Mouse (Mus musculus) olfactory bulb, adult 2 months (tissue): ENCODE measurements around the gene 4430402I18Rik. TPM values are rescaled to one million over a fixed set of nuclear protein-coding genes. Genes with fewer than 3 reads are reported as not detected.

Experiments
- H3K27ac ChIP-seq: fragments of 200-500 bp; 2 replicates; pipeline ENCODE4 v1.5.1; 2012; ENCODE audit warnings: low read depth, low read length; ENCODE audit not compliant: insufficient read depth
- H3K4me1 ChIP-seq: fragments of 200-500 bp; 2 replicates; pipeline ENCODE4 v1.6.1; 2012; ENCODE audit warnings: low read length; ENCODE audit not compliant: control insufficient read depth, insufficient read depth
- H3K4me3 ChIP-seq: fragments of 200-500 bp; 2 replicates; pipeline ENCODE4 v1.5.1; 2012; ENCODE audit warnings: mild to moderate bottlenecking, low read depth, low read length, moderate library complexity; ENCODE audit not compliant: insufficient read depth
- CTCF ChIP-seq: fragments of 200-500 bp; IDR thresholded peaks from 2 replicates; pipeline ENCODE4 v1.5.1; 2012; ENCODE audit warnings: low read depth, mild to moderate bottlenecking, low read length, moderate library complexity; ENCODE audit not compliant: insufficient read depth
- POLR2A ChIP-seq: fragments of 200-500 bp; IDR thresholded peaks from 2 replicates; pipeline ENCODE4 v1.6.1; 2012; ENCODE audit warnings: mild to moderate bottlenecking, low read depth, low read length, moderate library complexity; ENCODE audit not compliant: insufficient read depth
- WGBS: fragments of 180-500 bp; shearing (Covaris S2); methylation state at CpG from one replicate; pipeline ENCODE4 v1.1.7; 2018; 5-methylcytosine and 5-hydroxymethylcytosine counted together
- polyA plus RNA-seq: library from polyadenylated mRNA; stranded (reverse); fragments of >200 nt; gene quantifications from 2 replicates; pipeline ENCODE4 v1.2.4, GENCODE M21; 2012; ENCODE audit warnings: low replicate concordance; ENCODE audit not compliant: missing spikeins, insufficient read depth, insufficient read length

4430402I18Rik gene
- polyA plus RNA-seq, 1 experiment: not detected

GRCm38 (mm10) chr19:28897497-28897896 is 70.1 kb downstream of the 4430402I18Rik start:
- peak overlapping the region; percentile 64 for H3K27ac ChIP-seq

GRCm38 (mm10) chr19:28896639-28897038 is 71.0 kb downstream of the 4430402I18Rik start:
- Histone ChIP-seq H3K4me3 (no peak overlapping the region), H3K27ac (no peak overlapping the region), H3K4me1 (peaks cover 8% of the 10 kb centered on the region)
- 10% methylated on average over 1 of the region's 1 CpGs for WGBS
- TF ChIP-seq POLR2A: no peak

More at GRCm38 (mm10) chr19:28897497-28897896, 70.1 kb downstream of the 4430402I18Rik start:
- no peak for TF ChIP-seq CTCF
- no peak for TF ChIP-seq POLR2A
- 41% methylated on average over 9 of the region's 9 CpGs for WGBS
- Histone ChIP-seq H3K4me3 (peak overlapping the region; percentile 3; the same call in 1 of the 2 replicates), H3K4me1 (peaks cover 11% of the 10 kb centered on the region)

- WGBS: 91% methylated on average over 1 of the region's 1 CpGs
- H3K4me3 ChIP-seq: no peak overlapping the region
- TF ChIP-seq CTCF (no peak), POLR2A (no peak)
- H3K4me1 ChIP-seq: peaks cover 17% of the 10 kb centered on the region
- no peak overlapping the region for H3K27ac ChIP-seq
Observed at GRCm38 (mm10) chr19:28891864-28892263, 75.7 kb downstream of the 4430402I18Rik start.

GRCm38 (mm10) chr19:28891238-28891637 is 76.4 kb downstream of the 4430402I18Rik start:
- Histone ChIP-seq H3K4me3 (no peak overlapping the region), H3K4me1 (peaks cover 17% of the 10 kb centered on the region), H3K27ac (no peak overlapping the region)
- 83% methylated on average over 5 of the region's 5 CpGs for WGBS
- TF ChIP-seq POLR2A (no peak), CTCF (no peak)

- Histone ChIP-seq H3K4me3 (no peak overlapping the region), H3K27ac (no peak overlapping the region), H3K4me1 (peaks cover 19% of the 10 kb centered on the region)
- WGBS: 43% methylated on average over 3 of the region's 3 CpGs
- TF ChIP-seq CTCF (no peak), POLR2A (no peak)
Observed at GRCm38 (mm10) chr19:28889251-28889650, 78.3 kb downstream of the 4430402I18Rik start.

GRCm38 (mm10) chr19:28888496-28888895 is 79.1 kb downstream of the 4430402I18Rik start:
- no peak overlapping the region for H3K4me3 ChIP-seq
- peak overlapping the region; percentile 64 for H3K27ac ChIP-seq
- no peak for TF ChIP-seq CTCF
- no peak for TF ChIP-seq POLR2A
- H3K4me1 ChIP-seq: peaks cover 16% of the 10 kb centered on the region
- WGBS: 16% methylated on average over 1 of the region's 1 CpGs

- 59% methylated on average over 1 of the region's 1 CpGs for WGBS
- TF ChIP-seq POLR2A (no peak), CTCF (0 out of 2 replicates have a peak, but pooled peaks have one; percentile 23)
- Histone ChIP-seq H3K27ac (no peak overlapping the region), H3K4me1 (peaks cover 10% of the 10 kb centered on the region; the same call in 1 of the 2 replicates), H3K4me3 (no peak overlapping the region)
Observed at GRCm38 (mm10) chr19:28883126-28883525, 84.5 kb downstream of the 4430402I18Rik start.

GRCm38 (mm10) chr19:28879476-28879875 is 88.1 kb downstream of the 4430402I18Rik start:
- Histone ChIP-seq H3K4me3 (no peak overlapping the region), H3K27ac (no peak overlapping the region), H3K4me1 (0 out of 2 replicates have a peak, but pooled peaks cover 2% of the 10 kb centered on the region)
- 82% methylated on average over 2 of the region's 2 CpGs for whole genome bisulfite sequencing
- no peak for TF ChIP-seq CTCF
- TF ChIP-seq POLR2A: no peak

- Histone ChIP-seq H3K4me1 (0 out of 2 replicates have a peak, but pooled peaks cover 5% of the 10 kb centered on the region), H3K27ac (no peak overlapping the region), H3K4me3 (no peak overlapping the region)
- TF ChIP-seq CTCF (no peak), POLR2A (no peak)
- WGBS: 62% methylated on average over 2 of the region's 2 CpGs
Observed at GRCm38 (mm10) chr19:28870351-28870750, 97.2 kb downstream of the 4430402I18Rik start.
